Mouse (Mus musculus) ES-CJ7 (cell line): ENCODE results near the gene Ap5s1.

Experiments
- DNase-seq: peaks from one replicate; pipeline ENCODE4 v3.0.0; 2011; ENCODE audit warnings: low read depth, low spot score

The Ap5s1 gene

DNA sequence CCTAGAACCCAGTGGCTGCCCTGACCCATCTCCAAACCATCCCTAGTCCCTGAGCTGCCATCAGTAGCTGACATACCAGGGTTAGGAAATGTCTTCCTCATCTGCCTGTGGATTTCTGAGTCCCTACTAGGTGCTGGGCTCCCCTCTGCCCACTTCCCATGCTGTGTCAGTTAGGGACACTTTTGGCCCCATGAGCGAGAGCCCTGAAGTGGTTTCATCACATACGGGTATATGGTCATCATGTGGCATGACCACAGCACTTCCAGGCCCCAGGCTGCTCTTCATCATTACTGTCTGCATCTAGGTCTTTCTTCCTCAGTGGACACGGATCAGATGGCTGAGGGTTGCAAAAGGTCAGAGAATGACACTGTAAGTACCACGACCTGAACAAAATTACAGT lies at the start of gene Ap5s1:
Gene Ap5s1 (plus strand): TSS at position 301 of the 400 bp plus-strand sequence.
- no peak for DNase-seq

DNA sequence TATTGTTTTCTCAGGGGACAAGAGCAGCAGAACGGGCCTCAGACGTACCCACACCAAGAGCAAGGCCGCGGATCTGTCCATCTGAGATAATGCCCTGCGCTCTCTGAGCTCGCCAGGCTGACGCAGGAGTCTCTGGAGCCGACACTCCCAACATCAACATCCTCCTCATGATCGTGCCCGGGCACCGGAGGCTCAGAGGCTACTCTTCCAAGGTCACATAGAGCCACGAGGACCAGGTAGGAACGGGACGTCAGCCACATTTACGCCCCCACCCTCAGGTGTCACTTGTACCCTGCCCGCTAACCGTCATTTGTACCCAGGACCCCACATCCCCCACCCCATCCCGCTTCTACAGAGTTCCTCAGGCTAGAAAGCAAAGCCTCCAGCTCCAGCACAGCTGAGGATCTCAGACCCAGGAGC lies 47.4 kb upstream of the Ap5s1 start:
- DNase-seq, result no peak

DNA sequence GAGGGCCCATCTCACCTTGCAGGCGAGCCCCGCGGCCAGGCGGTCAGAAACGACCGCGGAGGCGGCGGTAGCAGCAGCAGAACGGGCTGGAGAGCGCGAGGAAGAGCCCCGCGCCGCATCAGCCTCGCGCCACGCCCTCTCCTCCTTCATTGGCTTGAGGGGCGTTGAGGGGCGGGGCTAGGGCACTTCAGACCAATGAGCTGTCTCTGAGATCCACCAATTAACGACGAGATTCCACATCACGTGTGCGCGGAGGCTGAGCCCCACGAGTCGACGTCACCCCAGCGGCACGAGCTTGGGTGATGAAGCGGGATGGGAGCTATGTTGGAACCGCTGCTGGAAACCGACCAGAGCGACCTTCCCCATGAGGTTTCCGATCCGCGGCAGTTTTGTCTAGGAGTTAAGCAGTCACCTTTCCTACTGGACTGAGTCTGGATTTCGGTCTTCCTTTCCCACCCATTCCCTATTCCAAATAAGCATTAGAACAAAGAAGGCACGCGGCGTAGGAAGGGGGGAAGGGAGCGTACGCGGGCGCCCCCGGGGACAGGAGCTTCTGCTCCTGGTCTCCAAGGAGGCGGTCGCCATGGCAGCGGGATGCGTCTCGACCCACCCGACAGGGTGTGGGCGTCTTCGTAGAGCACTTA lies 46.8 kb upstream of the Ap5s1 start, which contains the start of gene 1700037H04Rik:
Gene 1700037H04Rik (minus strand): TSS at position 144 of the 644 bp plus-strand sequence.
- peak; percentile 100 for DNase-seq

DNA sequence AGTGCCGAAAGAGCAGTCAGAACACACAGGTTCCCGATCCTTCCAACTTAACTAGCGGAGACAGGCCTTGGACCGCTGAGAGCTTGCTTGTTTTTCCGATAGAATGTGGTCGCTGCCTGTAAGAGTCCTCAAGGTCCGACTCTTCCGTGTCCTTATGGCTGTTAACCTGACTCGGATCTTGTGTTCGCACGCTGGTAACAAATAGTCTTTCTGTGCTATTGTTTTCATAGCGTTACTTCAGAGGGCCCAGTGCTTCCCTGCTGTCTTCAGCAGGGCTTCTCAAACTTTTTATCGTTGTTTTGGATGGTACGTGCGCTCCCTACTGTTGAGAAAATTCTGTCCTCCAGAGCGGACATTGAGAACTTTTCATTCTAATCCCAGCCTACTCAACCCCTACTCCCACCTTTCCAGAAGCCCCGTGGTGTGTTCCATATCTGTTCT lies 46.2 kb upstream of the Ap5s1 start:
- DNase-seq, result no peak

DNA sequence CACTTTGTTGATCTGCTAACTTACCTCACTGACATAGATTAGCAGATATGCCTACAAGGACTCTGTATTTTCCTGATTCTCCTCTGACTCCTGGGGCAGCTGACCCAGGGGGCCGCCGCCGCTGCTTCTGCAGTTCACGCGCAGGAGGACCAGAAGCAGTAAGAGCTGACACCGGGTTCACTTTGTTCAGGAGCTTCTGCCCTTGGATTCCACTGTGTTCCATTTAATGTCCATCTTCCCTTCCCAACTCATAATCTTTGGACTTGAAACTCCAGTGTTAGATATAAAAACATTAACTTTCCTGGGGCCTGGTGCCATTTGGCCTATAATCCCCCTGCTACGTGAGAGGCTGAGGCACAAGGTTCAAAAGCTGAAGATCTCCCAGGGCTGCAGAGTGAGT lies 43.0 kb upstream of the Ap5s1 start:
- no peak for DNase-seq

DNA sequence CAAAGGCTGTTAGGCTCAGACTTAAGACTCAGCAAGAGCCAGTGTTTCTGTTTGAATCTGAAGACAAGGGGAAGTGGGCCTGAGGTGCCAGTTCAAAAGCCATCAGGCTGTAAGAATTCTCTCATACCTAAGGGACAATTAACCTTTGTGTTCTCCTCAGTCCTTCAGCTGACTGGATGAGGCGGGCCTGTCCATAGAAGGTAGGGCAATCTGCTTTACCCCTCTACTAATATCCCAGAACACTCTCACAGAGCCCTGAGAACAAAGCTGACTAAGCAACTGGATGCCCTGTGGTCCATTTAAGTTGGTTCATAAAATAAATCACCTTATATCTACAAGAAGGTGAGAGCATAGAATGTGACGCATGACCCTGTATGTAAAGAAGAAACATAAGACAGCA lies 40.7 kb upstream of the Ap5s1 start:
- DNase-seq, result no peak

DNA sequence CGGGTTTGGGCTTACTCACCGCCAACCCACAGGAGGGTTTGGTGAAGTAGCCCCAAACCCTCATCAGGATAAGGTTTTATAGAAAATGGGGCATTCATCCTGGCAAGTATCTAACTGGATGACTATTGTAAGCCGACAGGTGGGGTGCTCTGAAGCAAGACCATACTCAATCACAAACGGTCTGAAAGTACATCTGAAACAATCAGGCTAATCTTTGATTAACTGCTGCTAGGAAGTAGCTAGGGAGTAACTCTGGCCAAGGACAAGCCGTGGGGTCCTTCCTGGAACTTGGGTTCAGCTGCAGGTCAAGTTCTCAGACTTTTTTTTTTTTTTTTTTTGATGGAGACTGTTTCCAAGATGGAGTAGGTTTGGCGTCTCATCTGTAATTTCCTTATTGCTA lies 38.9 kb upstream of the Ap5s1 start:
- peak; percentile 68 for DNase-seq

DNA sequence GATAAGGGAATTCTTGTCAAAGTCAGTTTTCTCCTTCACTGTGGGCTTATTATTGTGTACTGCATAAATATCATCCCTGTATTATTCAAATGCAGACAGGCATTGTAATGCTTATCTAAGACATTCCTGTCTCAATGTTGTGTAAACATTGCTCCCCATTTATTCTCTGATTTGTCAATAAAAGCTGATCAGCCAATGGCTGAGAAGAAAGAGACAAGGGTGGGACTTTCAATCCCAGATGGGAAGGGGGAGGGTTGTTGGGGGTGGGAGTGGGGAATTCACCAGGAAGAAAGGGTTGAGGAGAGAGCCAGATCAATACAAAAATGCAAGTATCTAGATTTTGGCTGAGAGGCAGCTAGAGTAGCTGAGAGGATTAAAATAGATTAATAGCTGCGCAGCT lies 38.0 kb upstream of the Ap5s1 start:
- peak; percentile 55 for DNase-seq

DNA sequence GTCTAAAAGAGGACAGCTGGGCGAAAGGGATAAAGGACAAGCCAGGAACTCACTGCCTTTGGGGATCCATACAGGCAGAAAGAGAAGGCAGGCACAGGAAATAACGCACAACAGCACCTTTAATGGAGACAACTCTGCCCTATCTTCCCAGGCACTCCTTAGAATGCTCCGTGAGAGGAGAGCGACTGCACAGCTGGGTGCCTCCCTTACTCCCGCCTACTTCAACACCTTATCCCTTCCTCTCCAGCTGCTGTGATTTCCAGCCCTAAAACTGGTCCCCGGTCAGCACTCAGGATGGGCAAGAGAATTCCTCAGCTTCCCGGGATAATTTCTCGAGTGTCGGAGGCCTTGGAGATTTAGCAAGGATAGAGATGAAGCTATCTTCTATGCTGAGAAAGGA lies 35.9 kb upstream of the Ap5s1 start:
- DNase-seq, result peak; percentile 61

DNA sequence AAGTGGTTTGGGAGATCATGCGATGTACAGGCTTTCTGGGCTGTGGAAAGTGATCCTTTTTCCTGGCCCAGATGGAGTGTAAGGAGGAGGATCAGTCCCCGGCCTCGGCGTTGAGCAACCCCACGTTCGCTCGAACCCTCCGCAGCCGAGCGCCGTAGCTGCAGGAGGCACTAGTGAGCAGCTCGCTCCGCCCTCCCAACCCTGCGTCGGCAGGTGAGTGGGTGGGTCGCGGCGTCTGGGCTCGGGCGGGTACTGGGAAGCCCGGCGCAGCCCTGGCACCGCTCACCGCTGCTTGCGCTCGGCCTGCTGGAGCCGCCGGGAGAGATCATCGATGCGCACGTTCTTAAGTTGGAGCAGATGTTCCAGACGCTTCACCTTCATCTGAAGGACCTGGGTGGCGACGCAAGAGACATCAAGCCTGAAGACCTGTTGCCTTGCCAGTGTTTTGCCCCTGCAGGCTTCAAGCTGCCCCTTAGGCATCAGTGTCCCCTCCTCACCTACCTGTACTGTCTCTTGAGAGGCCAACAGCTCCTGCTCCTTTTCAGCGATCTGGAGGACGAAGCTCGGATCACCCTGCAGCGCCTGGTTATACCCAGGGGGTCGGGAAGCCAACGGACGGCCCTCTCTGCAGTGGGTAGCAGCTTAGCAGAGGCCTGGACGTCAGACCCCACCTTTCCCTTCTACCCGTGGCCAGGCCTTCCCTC lies 35.3 kb upstream of the Ap5s1 start:
- peak; percentile 46 for DNase-seq

DNA sequence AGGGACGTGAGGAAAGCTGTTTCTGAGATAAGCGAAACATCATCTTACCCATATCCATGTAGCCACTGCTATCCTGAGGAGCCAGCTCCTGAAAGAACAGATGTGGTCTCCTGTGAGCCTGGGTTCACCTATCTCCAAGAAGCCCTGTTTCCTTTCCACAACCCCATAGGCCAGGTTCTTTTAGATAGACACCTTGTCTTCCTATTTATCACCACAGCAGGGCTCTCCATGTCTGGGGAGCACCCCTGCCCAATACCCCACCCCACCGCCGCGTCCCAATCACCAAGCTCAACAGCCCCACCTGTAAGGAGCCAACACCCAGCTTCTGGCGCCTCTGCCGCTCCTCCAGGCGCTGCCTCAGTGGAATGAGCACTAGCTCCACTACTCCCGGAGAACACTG lies 34.6 kb upstream of the Ap5s1 start:
- DNase-seq, result no peak

DNA sequence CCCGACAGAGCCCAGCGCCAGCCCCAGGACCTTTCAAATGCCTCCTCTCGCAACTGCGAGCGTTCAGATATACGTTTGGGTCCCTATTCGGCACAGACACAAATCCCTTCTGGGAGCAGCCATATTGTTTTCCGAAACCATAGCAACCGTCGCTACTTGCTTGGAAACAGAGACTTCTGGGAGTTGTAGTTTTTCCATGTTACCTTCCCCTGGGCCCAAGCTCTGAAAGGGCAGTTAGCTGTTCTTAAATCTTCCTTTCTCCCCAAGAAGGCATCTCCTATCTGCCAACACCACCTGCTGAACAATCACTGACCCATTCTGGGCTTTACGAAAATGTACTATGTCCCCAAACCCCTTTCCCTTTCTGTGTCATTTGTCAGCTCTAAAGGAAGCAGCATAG lies 32.2 kb upstream of the Ap5s1 start:
- DNase-seq, result peak; percentile 77

DNA sequence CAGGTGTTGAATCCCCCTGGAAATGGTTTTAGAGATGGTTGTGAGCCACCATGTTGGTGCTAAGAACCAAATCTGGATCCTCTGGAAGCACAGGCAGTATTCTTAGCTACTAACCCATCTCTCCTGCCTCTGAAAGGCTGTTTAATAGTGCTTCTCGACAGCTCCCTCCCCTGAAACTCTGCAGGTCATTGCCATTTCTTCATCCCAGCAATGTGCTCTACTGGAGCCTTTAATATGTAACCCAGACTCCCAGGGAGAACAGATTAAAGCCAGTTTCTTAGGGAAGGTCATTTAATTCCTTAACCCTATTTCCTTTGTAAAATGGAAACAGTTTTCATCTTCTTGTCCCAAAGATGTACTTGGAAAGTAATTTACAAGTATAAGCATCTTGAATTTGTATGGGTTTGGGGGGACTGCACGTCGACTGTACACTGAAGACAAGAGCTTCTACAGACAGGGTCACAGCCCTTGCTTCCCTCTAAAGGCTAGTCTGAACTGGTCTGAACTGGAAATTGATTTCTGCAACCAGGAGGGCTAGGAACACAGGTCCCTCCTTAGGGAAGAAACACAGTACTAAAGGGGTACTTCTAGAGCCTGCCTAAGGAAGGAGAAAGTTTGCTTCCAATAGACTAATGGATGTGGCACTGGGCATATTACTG lies 31.5 kb upstream of the Ap5s1 start:
- DNase-seq, result peak; percentile 78

DNA sequence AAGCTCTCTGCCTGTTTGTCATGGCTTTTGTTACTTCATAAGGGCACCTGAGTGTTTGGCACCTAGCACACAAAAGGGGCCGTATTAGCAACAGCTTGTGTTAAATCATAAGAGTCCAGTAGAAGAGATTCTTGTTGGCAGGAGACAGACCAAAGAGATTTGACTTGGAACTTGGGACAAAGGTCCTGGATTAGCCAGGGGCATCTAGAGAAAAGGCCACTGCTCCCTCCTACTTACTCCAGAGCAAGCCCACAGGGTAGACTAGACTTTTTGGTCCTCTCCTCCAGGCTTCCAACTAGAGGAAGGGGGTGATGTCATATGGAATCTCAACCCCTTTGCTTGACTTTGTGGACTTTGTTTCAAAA lies 31.0 kb upstream of the Ap5s1 start:
- no peak for DNase-seq

DNA sequence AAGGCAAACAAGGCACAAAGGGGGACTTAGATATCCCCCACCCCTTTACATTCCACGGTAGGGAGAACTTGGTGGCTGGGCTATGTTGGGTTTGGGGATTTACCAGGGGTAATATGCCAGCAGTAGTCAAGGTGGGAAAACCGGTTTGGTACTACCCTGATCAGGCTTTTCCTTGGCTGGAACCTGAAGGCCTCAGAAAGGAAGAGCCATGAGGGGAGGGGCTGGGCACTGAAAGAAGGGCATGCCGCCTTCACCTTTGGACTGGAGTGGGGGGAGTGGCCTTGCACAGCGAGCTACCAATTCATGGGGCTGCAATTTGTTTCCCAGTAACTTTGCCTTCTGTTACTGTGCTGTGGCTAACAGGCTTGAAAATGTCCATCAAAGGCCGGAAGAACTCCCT lies 30.4 kb upstream of the Ap5s1 start:
- peak; percentile 37 for DNase-seq

DNA sequence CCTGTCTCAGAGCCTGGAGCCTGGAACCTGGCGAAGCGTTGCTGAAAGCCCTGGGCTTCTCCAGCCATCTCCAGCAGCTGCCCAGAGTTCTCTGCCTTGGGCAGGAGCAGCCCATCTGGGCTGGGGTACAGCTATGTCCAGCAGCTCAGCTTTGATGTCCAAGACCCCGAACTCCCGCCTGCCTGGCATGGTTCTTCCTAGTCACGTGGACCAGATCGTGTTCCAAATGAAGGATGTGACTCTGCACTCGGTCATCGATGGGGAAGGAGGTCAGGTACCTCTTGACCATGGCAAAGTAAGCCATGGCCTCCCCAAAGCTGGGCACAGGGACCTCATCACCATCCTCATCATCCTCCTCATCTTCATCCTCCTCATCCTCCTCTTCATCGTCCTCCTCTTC lies 28.9 kb upstream of the Ap5s1 start:
- DNase-seq, result no peak

DNA sequence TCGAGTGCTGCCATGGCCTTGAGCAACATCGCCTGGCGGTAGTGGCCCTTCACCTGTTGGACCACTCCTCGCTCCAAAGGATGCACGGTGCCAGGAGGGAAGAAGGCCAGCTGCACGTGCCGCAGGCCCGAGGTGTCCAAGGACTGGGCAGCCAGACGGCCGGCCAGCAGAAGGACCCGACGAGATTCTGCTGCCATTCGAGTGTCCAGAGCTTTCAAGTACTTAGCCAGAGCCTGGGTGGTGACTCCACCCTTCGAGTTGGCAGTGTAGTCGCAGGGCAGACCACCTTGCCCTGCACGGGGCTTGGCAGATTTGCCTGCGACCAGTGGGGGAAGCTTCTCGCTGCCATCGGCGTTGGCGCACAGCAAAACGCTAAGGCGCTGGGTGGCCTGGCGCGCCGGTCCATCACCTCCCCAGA lies 28.0 kb upstream of the Ap5s1 start:
- DNase-seq, result no peak

DNA sequence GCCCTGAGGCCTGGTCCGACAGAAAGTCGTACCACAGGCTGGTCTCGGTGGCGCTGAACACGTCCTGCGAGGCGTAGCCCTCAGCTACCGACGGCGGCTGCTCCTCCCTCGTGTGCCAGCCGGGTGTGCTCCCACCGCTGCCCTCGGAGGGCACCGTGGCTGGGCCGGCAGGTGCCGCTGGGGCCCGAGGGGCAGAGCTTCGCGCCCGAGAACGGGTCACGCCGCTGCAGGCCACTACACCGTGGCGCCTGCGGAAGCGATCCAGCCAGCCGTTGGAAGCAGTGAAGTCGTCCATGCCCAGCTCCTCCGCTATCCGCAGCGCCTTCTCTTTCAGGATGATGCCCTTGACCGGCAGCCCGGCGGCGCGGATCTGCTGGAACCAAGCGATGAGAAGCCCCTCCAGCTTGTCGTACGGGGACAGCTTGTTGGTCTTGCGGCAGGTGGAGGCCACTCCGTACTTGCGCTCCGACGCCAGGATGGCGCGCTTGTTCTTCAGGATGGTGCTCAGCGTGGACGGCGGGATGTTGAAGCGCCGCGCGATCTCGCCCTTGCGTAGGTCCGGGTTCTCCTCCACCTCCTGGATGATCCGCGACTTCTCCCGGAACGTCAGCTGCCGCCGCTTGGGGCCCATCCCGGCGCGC lies 27.5 kb upstream of the Ap5s1 start:
- DNase-seq, result peak; percentile 76

DNA sequence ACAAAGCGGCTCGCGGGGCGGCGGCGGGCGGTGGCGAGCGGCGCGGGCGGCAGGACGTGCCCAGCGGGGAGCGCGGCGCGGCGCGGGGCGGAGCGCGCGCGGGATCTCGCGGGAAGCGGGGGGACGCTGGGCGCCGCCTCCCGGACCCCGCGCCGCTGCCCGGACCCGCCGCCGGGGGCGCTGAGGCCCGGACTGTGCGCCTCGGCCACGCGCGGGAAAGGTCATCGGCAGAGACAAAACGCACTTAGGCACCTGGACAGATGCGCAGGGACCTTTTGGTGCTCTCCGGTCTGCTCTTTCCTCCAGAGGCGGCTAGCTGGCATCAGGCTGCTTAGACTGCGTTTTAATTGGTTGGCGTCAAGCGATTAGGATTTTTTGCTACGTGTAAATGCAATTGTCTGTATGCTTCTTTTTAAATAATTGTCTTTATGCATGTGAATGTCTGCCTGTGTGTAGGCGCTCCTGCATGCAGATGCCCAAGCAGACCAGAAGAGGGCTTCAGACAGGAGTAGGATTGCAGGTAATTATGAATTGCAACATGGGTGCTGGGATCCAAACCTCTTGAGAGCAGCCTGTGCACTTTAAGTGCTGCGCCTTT lies 26.8 kb upstream of the Ap5s1 start, which contains the start of gene Cenpb:
Gene Cenpb (minus strand): TSS at position 78 of the 598 bp plus-strand sequence.
- DNase-seq, result peak; percentile 83

DNA sequence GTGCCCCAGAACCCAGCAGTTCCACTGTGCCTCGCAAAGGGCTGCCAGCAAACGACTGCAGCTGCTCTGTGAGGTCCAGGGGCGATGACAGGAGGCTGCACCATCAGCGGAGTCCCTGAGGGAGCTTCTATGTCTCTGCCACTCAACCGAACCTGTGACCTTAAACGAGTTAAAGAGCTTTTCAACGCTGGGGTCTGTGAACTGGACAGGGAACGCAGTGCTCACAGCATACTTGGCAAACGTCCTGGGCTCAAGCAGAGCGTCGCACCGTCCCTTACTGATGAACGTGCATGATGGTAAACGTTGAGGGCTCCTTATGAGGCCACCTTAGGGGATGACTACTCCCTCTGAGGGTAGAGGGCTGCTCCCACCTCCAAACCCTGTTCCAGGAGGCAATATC lies 20.5 kb upstream of the Ap5s1 start:
- DNase-seq, result no peak

DNA sequence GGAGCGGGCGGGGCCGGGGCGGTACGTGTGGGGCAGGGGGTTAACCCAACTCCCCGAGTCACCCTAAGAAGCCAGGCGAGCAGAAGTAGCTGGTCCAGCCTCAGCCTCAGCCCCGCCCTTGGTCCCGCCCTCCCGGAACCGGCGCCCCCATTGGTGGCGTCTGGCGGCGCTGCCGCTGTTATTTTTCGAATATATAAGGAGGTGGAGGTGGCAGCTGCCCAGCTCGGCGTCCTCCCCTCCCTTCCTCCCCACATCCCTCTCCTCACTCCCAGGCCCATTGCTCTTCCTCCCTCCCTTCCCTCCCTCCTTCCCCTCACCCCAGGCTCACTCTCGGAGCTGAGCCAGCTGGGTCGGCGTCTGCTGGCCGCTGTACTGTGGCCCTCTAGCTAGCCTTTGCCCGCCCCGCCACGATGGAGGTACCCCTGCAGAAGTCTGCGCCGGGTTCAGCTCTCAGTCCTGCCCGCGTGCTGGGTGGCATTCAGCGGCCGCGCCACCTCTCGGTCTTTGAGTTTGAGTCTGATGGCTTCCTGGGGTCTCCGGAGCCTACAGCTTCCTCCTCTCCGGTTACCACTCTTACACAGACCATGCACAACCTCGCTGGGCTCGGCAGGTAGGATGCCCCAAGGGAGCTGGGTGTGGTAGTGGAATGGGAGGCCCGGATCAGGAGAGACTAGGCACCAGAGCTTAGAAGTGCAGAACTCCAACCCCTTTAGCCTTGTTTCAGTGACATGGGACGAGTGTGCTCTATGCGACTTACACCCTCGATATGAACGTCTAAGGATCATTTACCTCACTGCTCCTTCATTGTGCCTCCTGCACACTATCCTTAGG lies 19.9 kb upstream of the Ap5s1 start, which contains the start of the genes Cdc25b and Spef1:
Gene Cdc25b (plus strand): TSS at position 179 of the 831 bp plus-strand sequence.
Gene Spef1 (minus strand): TSS at position 512 of the 831 bp plus-strand sequence.
- peak; percentile 76 for DNase-seq
